Mouse (Mus musculus) neural tube, embryonic 12.5 days (tissue): ENCODE data around the gene Gse1. TPM values are rescaled to one million over a fixed set of nuclear protein-coding genes. Genes with fewer than 3 reads are reported as not detected.
A peak's percentile ranks its signal among the peaks of the same experiment; 100 is the strongest.

ENCODE experiments used
- ATAC-seq: fragments of 200-750 bp; cut with Nextera tagmentation; 2 replicates; pipeline ENCODE4 v1.8.0; 2017; ENCODE audit warnings: low read depth, mild to moderate bottlenecking, moderate TSS enrichment, moderate library complexity; ENCODE audit not compliant: low FRiP score
- H3K27ac ChIP-seq: fragments of 300-500 bp; sonication (generic); 2 replicates; pipeline ENCODE4 v1.5.1; 2016
- H3K27me3 ChIP-seq: fragments of 300-500 bp; sonication (generic); replicated peaks from 2 replicates; pipeline ENCODE4 v1.6.1; 2016; ENCODE audit warnings: mild to moderate bottlenecking
- H3K36me3 ChIP-seq: fragments of 300-500 bp; sonication (generic); 2 replicates; pipeline ENCODE4 v1.6.1; 2016; ENCODE audit warnings: mild to moderate bottlenecking
- H3K4me1 ChIP-seq: fragments of 300-500 bp; sonication (generic); 2 replicates; pipeline ENCODE4 v1.6.1; 2016
- H3K4me2 ChIP-seq: fragments of 300-500 bp; sonication (generic); replicated peaks from 2 replicates; pipeline ENCODE4 v1.6.1; 2016; ENCODE audit warnings: mild to moderate bottlenecking
- H3K4me3 ChIP-seq: fragments of 300-500 bp; sonication (generic); 2 replicates; pipeline ENCODE4 v1.5.1; 2016
- H3K9ac ChIP-seq: fragments of 300-500 bp; sonication (generic); 2 replicates; pipeline ENCODE4 v1.6.1; 2016; ENCODE audit warnings: mild to moderate bottlenecking
- H3K9me3 ChIP-seq: fragments of 300-500 bp; sonication (generic); 2 replicates; pipeline ENCODE4 v1.6.1; 2016; ENCODE audit warnings: mild to moderate bottlenecking
- WGBS: fragments of 180-500 bp; shearing (Covaris S2); methylation state at CpG from one replicate; pipeline ENCODE4 v1.1.7; 2016; 5-methylcytosine and 5-hydroxymethylcytosine counted together
- polyA plus RNA-seq: library from polyadenylated mRNA; unstranded; fragments of >200 nt; fragmentation: Nextera tagmentation; extraction: Ambion mirVana; gene quantifications from 2 replicates; pipeline ENCODE4 v1.2.1, GENCODE M21; 2016

Gse1 gene
- polyA plus RNA-seq, 1 experiment from 2014 or later, result 26.0 TPM

- Histone ChIP-seq H3K9me3 (no peaks in the 10 kb centered on the region), H3K4me2 (peak overlapping the region; percentile 45), H3K27me3 (no peaks in the 10 kb centered on the region), H3K4me1 (peaks cover 85% of the 10 kb centered on the region), H3K4me3 (no peak overlapping the region), H3K27ac (peak overlapping the region; percentile 80), H3K36me3 (no peaks in the 10 kb centered on the region), H3K9ac (peak overlapping the region; percentile 35; the same call in 1 of the 2 replicates)
- WGBS, result under 1% methylated on average over 16 of the region's 16 CpGs
- peak; percentile 78 for ATAC-seq
Measured at GRCm38 (mm10) chr8:120264944-120265453, 36.7 kb downstream of the Gse1 start.

GRCm38 (mm10) chr8:120265471-120265870 is 37.2 kb downstream of the Gse1 start:
- Histone ChIP-seq H3K4me1 (peaks cover 85% of the 10 kb centered on the region), H3K4me2 (peak overlapping the region; percentile 45), H3K27ac (peak overlapping the region; percentile 80), H3K4me3 (no peak overlapping the region), H3K9me3 (no peaks in the 10 kb centered on the region), H3K27me3 (no peaks in the 10 kb centered on the region), H3K9ac (peak overlapping the region; percentile 35; the same call in 1 of the 2 replicates), H3K36me3 (no peaks in the 10 kb centered on the region)
- 3% methylated on average over 4 of the region's 4 CpGs for WGBS
- ATAC-seq, result peak; percentile 57

GRCm38 (mm10) chr8:120268541-120268980 is 40.3 kb downstream of the Gse1 start:
- no peaks in the 10 kb centered on the region for H3K36me3 ChIP-seq
- no peak overlapping the region for H3K4me2 ChIP-seq
- no peak overlapping the region for H3K9ac ChIP-seq
- H3K27me3 ChIP-seq, result no peaks in the 10 kb centered on the region
- H3K4me1 ChIP-seq, result peaks cover 69% of the 10 kb centered on the region
- H3K9me3 ChIP-seq, result no peaks in the 10 kb centered on the region
- H3K27ac ChIP-seq, result no peak overlapping the region
- no peak for ATAC-seq
- H3K4me3 ChIP-seq, result no peak overlapping the region
- WGBS, result 75% methylated on average over 19 of the region's 19 CpGs

- no peak for ATAC-seq
- WGBS, result 62% methylated on average over 13 of the region's 13 CpGs
- Histone ChIP-seq H3K9me3 (no peaks in the 10 kb centered on the region), H3K4me1 (peaks cover 58% of the 10 kb centered on the region), H3K27ac (no peak overlapping the region), H3K9ac (no peak overlapping the region), H3K27me3 (no peaks in the 10 kb centered on the region), H3K4me3 (no peak overlapping the region), H3K36me3 (no peaks in the 10 kb centered on the region), H3K4me2 (no peak overlapping the region)
Measured at GRCm38 (mm10) chr8:120270449-120270848, 42.2 kb downstream of the Gse1 start.

- no peaks in the 10 kb centered on the region for H3K9me3 ChIP-seq
- H3K36me3 ChIP-seq, result no peaks in the 10 kb centered on the region
- no peak overlapping the region for H3K4me2 ChIP-seq
- peaks cover 56% of the 10 kb centered on the region for H3K4me1 ChIP-seq
- H3K27ac ChIP-seq, result no peak overlapping the region
- H3K9ac ChIP-seq, result no peak overlapping the region
- no peak overlapping the region for H3K4me3 ChIP-seq
- H3K27me3 ChIP-seq, result 0 out of 2 replicates have a peak, but pooled peaks cover 3% of the 10 kb centered on the region
- 90% methylated on average over 4 of the region's 4 CpGs for WGBS
- no peak for ATAC-seq
Measured at GRCm38 (mm10) chr8:120273430-120273829, 45.2 kb downstream of the Gse1 start.

GRCm38 (mm10) chr8:120276051-120276890 is 48.0 kb downstream of the Gse1 start:
- peak overlapping the region; percentile 78 for H3K27ac ChIP-seq
- H3K36me3 ChIP-seq, result no peaks in the 10 kb centered on the region
- H3K27me3 ChIP-seq, result 0 out of 2 replicates have a peak, but pooled peaks cover 7% of the 10 kb centered on the region
- peak overlapping the region; percentile 81 for H3K4me2 ChIP-seq
- ATAC-seq, result peak; percentile 80
- peak overlapping the region; percentile 63 for H3K9ac ChIP-seq
- peak overlapping the region; percentile 33 for H3K4me3 ChIP-seq
- WGBS, result 1% methylated on average over 49 of the region's 49 CpGs
- no peaks in the 10 kb centered on the region for H3K9me3 ChIP-seq
- peaks cover 50% of the 10 kb centered on the region for H3K4me1 ChIP-seq

GRCm38 (mm10) chr8:120276891-120277426 is 48.7 kb downstream of the Gse1 start:
- peak overlapping the region; percentile 81 for H3K4me2 ChIP-seq
- H3K4me1 ChIP-seq, result peaks cover 53% of the 10 kb centered on the region
- H3K27ac ChIP-seq, result 0 out of 2 replicates have a peak overlapping the region, but pooled peaks have one; percentile 78
- WGBS, result 9% methylated on average over 16 of the region's 16 CpGs
- H3K9me3 ChIP-seq, result no peaks in the 10 kb centered on the region
- H3K27me3 ChIP-seq, result 0 out of 2 replicates have a peak, but pooled peaks cover 7% of the 10 kb centered on the region
- H3K4me3 ChIP-seq, result peak overlapping the region; percentile 33
- H3K9ac ChIP-seq, result peak overlapping the region; percentile 63
- peak; percentile 15; the same call in 1 of the 2 replicates for ATAC-seq
- H3K36me3 ChIP-seq, result no peaks in the 10 kb centered on the region

GRCm38 (mm10) chr8:120278009-120278408 is 49.8 kb downstream of the Gse1 start:
- 73% methylated on average over 14 of the region's 14 CpGs for WGBS
- Histone ChIP-seq H3K27ac (no peak overlapping the region), H3K4me2 (no peak overlapping the region), H3K9me3 (no peaks in the 10 kb centered on the region), H3K27me3 (0 out of 2 replicates have a peak, but pooled peaks cover 7% of the 10 kb centered on the region), H3K36me3 (no peaks in the 10 kb centered on the region), H3K4me1 (peaks cover 62% of the 10 kb centered on the region), H3K4me3 (no peak overlapping the region), H3K9ac (no peak overlapping the region)
- ATAC-seq, result no peak

- Histone ChIP-seq H3K9me3 (no peaks in the 10 kb centered on the region), H3K4me2 (no peak overlapping the region), H3K27ac (no peak overlapping the region), H3K4me1 (peaks cover 76% of the 10 kb centered on the region), H3K9ac (no peak overlapping the region), H3K27me3 (0 out of 2 replicates have a peak, but pooled peaks cover 7% of the 10 kb centered on the region), H3K4me3 (no peak overlapping the region), H3K36me3 (no peaks in the 10 kb centered on the region)
- no peak for ATAC-seq
- 87% methylated on average over 8 of the region's 8 CpGs for whole genome bisulfite sequencing
Measured at GRCm38 (mm10) chr8:120279418-120279817, 51.2 kb downstream of the Gse1 start.

- no peaks in the 10 kb centered on the region for H3K36me3 ChIP-seq
- H3K27ac ChIP-seq, result no peak overlapping the region
- H3K4me3 ChIP-seq, result no peak overlapping the region
- no peak for ATAC-seq
- H3K27me3 ChIP-seq, result 0 out of 2 replicates have a peak, but pooled peaks cover 7% of the 10 kb centered on the region
- H3K4me1 ChIP-seq, result peaks cover 80% of the 10 kb centered on the region
- no peaks in the 10 kb centered on the region for H3K9me3 ChIP-seq
- H3K4me2 ChIP-seq, result no peak overlapping the region
- H3K9ac ChIP-seq, result no peak overlapping the region
- WGBS, result 16% methylated on average over 4 of the region's 4 CpGs
Measured at GRCm38 (mm10) chr8:120281487-120281886, 53.2 kb downstream of the Gse1 start.

GRCm38 (mm10) chr8:120282465-120282864 is 54.2 kb downstream of the Gse1 start:
- H3K4me1 ChIP-seq, result peaks cover 73% of the 10 kb centered on the region
- 0 out of 2 replicates have a peak, but pooled peaks cover 7% of the 10 kb centered on the region for H3K27me3 ChIP-seq
- 63% methylated on average over 5 of the region's 5 CpGs for WGBS
- H3K36me3 ChIP-seq, result no peaks in the 10 kb centered on the region
- H3K4me2 ChIP-seq, result peak overlapping the region; percentile 2; the same call in 1 of the 2 replicates
- no peaks in the 10 kb centered on the region for H3K9me3 ChIP-seq
- no peak overlapping the region for H3K4me3 ChIP-seq
- H3K27ac ChIP-seq, result peak overlapping the region; percentile 37; the same call in 1 of the 2 replicates
- no peak overlapping the region for H3K9ac ChIP-seq
- ATAC-seq, result no peak

- ATAC-seq, result no peak
- 0 out of 2 replicates have a peak, but pooled peaks cover 4% of the 10 kb centered on the region for H3K27me3 ChIP-seq
- no peaks in the 10 kb centered on the region for H3K36me3 ChIP-seq
- no peak overlapping the region for H3K27ac ChIP-seq
- 18% methylated on average over 9 of the region's 9 CpGs for WGBS
- H3K4me3 ChIP-seq, result no peak overlapping the region
- peak overlapping the region; percentile 20; the same call in 1 of the 2 replicates for H3K4me2 ChIP-seq
- no peak overlapping the region for H3K9ac ChIP-seq
- H3K9me3 ChIP-seq, result no peaks in the 10 kb centered on the region
- peaks cover 81% of the 10 kb centered on the region for H3K4me1 ChIP-seq
Measured at GRCm38 (mm10) chr8:120284265-120284664, 56.0 kb downstream of the Gse1 start.
